Mouse (Mus musculus): ENCODE results near the gene Mkrn1.

DNA sequence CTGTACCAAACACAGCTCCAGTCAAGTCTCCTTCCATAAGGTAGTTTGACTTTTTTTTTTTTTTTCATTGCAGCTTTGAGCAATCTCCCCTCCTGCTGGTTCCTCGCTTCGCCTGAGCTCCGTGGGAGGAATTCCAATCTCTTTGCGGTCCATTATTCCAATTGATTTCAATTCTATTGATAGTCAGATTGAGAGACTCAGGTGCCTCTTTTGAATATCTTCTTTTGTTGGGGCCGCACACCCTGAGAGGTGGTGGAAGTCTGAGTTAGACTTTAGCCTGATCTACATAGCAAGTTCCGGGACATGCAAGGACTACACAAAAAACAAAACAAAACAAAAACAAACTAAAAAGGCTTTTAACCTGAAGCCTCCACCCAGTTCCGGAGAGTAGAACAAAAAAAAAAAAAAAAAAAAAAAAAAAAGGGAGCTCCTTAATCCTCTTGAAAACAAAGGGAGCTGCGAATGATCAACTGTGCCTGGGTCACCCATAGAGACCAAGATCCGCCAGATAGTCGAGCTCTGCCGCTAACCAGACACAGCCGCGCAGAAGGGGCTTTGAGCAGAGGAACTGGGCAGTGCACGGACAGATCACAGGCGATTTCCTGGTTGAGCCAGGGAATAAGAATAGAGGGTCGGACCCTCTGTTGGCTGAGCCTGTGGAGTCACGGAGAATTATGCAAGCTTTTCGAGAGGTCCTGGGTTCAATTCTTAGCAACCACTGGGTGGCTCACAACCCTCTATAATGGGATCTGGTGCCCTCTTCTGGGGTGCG is 25.7 kb upstream of the Mkrn1 start:
- TF ChIP-seq CTCF (IDR thresholded peaks at IDR 0.05; ENCODE audit: insufficient read depth, low read length) (no peak), POLR2A (IDR thresholded peaks at IDR 0.05; ENCODE audit: borderline replicate concordance, extremely low read depth, low read depth, low read length) (no peak)

Data from lung, adult 2 months (tissue).